ENCODE assay signal across 13 mouse cellular contexts in the genomic region with DNA sequence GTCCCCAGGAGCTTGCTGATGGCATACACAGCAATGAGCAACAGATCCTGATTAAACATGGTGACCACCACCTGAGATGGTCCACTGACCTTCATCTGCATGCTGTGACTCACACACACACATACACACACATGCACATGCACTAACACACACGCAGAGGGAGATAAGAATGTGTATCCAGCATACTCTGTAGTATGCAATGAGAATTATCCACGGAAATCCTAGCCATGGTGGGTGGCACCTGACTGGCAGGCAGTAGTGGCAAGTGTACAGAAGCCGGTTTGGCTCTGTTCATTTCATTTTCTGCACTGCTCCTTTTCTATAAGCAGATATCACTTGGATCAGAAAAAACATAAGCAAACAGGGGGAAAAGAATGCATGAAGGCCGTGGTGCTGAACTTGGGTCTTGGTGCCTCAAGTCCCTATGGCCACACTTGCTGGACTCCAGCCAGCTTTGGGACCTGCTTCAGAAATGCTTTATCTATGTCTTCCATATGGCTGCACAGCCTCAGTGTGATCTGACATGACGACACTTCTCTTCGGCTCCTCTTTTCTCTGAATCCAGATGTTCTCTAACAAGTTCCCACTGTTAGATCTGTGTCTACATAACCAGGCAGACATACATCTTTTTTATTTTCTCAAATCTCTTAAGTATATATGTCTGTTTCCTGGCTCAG.
A peak's percentile ranks its signal among the peaks of the same experiment; 100 is the strongest.
DNase-seq lines count a peak whose midpoint lies in the region; ATAC-seq and TF ChIP-seq lines count a peak whose summit lies in the region.
"Had no signal": no experiment of that assay in that cellular context is flagged by ENCODE, and none has a peak within 500 bp of the region (broad histone marks: within the 10 kb centered on the region; RNA-seq: fewer than 3 reads in every experiment).

No protein-coding gene starts in this region.

- H3K9ac ChIP-seq in kidney, embryonic 16.5 days (replicated peaks; ENCODE audit: low read length): no peak overlapping the region
- H3K9ac ChIP-seq in MEL (ENCODE audit: control insufficient read depth, low read depth, low read length, poor library complexity, severe bottlenecking): no peak overlapping the region
- H3K9ac ChIP-seq in liver, embryonic 15.5 days: no peak overlapping the region

- H3K79me2 ChIP-seq in MEL (ENCODE audit: control insufficient read depth, insufficient read depth, low read length, poor library complexity): no peaks in the 10 kb centered on the region

- TF ChIP-seq RAD21 in MEL (IDR thresholded peaks at IDR 0.05; ENCODE audit: low read depth, low read length): no peak

- no peak; the same call in 1 of the 2 replicates for ATAC-seq in kidney, embryonic 16.5 days (ENCODE audit: low FRiP score, low TSS enrichment)
- ATAC-seq in liver, embryonic 15.5 days (ENCODE audit: insufficient read depth): peak; percentile 91

- TF ChIP-seq POLR2A in MEL (IDR thresholded peaks at IDR 0.05; ENCODE audit: control insufficient read depth in 1 of 2, insufficient read depth in 1 of 2, low read depth in 1 of 2, low read length in 2 of 2, poor library complexity in 1 of 2): no peak

- H3K27ac ChIP-seq in kidney, embryonic 16.5 days (ENCODE audit: low read length): peak overlapping the region; percentile 58; the same call in 1 of the 2 replicates
- peak overlapping the region; percentile 48; the same call in 1 of the 2 replicates for H3K27ac ChIP-seq in MEL (ENCODE audit: control insufficient read depth, low read depth, low read length)
- H3K27ac ChIP-seq in liver, embryonic 15.5 days (replicated peaks): peak overlapping the region; percentile 48
- H3K27ac ChIP-seq: gastrocnemius, adult 2 months had no signal

- WGBS in kidney, embryonic 16.5 days: 60% methylated on average over 6 of the region's 6 CpGs
- WGBS in liver, embryonic 15.5 days (ENCODE audit: insufficient replicate concordance): 33% methylated on average over 6 of the region's 6 CpGs

- H3K4me3 ChIP-seq in kidney, embryonic 16.5 days (ENCODE audit: low read length): no peak overlapping the region
- peak overlapping the region in 1 of 2 experiments; percentile 4; a peak in 1 of 4 replicates for H3K4me3 ChIP-seq in MEL (ENCODE audit: control insufficient read depth in 1 of 2, insufficient read depth in 1 of 2, low read depth in 2 of 2, low read length in 2 of 2)
- H3K4me3 ChIP-seq in liver, embryonic 15.5 days (replicated peaks): no peak overlapping the region
- H3K4me3 ChIP-seq: gastrocnemius, adult 2 months had no signal

- H3K36me3 ChIP-seq in kidney, embryonic 16.5 days (ENCODE audit: insufficient read depth, low read length): no peaks in the 10 kb centered on the region
- H3K36me3 ChIP-seq in MEL (ENCODE audit: control insufficient read depth in 1 of 2, insufficient read depth in 2 of 2, low read length in 2 of 2): peaks cover 0 to 19% of the 10 kb centered on the region in 2 experiments; a peak in 2 of 4 replicates
- H3K36me3 ChIP-seq in liver, embryonic 15.5 days (replicated peaks): no peaks in the 10 kb centered on the region

- H3K9me3 ChIP-seq in kidney, embryonic 16.5 days (ENCODE audit: low read length): no peaks in the 10 kb centered on the region
- no peaks in the 10 kb centered on the region for H3K9me3 ChIP-seq in MEL (replicated peaks; ENCODE audit: insufficient read depth, low read length)
- H3K9me3 ChIP-seq in liver, embryonic 15.5 days (replicated peaks): no peaks in the 10 kb centered on the region

- TF ChIP-seq EP300 in MEL (IDR thresholded peaks at IDR 0.05; ENCODE audit: low read depth in 1 of 2, low read length in 2 of 2): peak; percentile 87 to 88

- H3K4me2 ChIP-seq in kidney, embryonic 16.5 days (replicated peaks; ENCODE audit: low read depth, low read length): no peak overlapping the region
- peak overlapping the region; percentile 43 for H3K4me2 ChIP-seq in liver, embryonic 15.5 days

- TF ChIP-seq CTCF in MEL (IDR thresholded peaks at IDR 0.05 in 2 of 3, conservative IDR thresholded peaks at IDR 0.05 in 1 of 3; ENCODE audit: control insufficient read depth in 1 of 3, insufficient read depth in 1 of 3, low read depth in 2 of 3, low read length in 3 of 3, poor library complexity in 1 of 3, severe bottlenecking in 1 of 3): no peak

- DNase-seq in kidney, postnatal 4 days: no peak
- DNase-seq in MEL (ENCODE audit: low read depth, low spot score): peak; percentile 96
- peak; percentile 14 for DNase-seq in c-Kit-positive CD71-negative TER-119-negative erythroid progenitor cells, embryonic 14.5 days (ENCODE audit: low read depth)
- DNase-seq in thymus, postnatal 25 days: no peak
- DNase-seq in adrenal gland, postnatal 14 days: no peak
- DNase-seq in left cerebral cortex, adult 18-20 months (ENCODE audit: low spot score in 2 of 2): no peak
- DNase-seq: cerebellum, adult 9-11 months; gastrocnemius, adult 2 months; kidney, adult 9 months; right cerebral cortex, postnatal 4 days; thymus, postnatal 36 days had no signal

- H3K4me1 ChIP-seq in kidney, embryonic 16.5 days (ENCODE audit: insufficient read depth, low read length): peaks cover 9% of the 10 kb centered on the region
- peaks cover 3 to 9% of the 10 kb centered on the region in 2 experiments for H3K4me1 ChIP-seq in MEL (ENCODE audit: control insufficient read depth in 1 of 2, insufficient read depth in 2 of 2, low read length in 2 of 2)
- H3K4me1 ChIP-seq in liver, embryonic 15.5 days (replicated peaks): peaks cover 12% of the 10 kb centered on the region

- H3K27me3 ChIP-seq in kidney, embryonic 16.5 days (ENCODE audit: insufficient read depth, low read length): no peaks in the 10 kb centered on the region
- no peaks in the 10 kb centered on the region for H3K27me3 ChIP-seq in MEL (ENCODE audit: control insufficient read depth in 1 of 2, insufficient read depth in 2 of 2, low read length in 2 of 2)
- H3K27me3 ChIP-seq in liver, embryonic 15.5 days: no peaks in the 10 kb centered on the region

TF ChIP-seq in MEL, 35 proteins besides CTCF, POLR2A, EP300 and RAD21:
- peak; percentile 95 for TF ChIP-seq ETS1 (IDR thresholded peaks at IDR 0.05; ENCODE audit: low read depth, low read length)
- peak; percentile 98 for TF ChIP-seq TAL1 (IDR thresholded peaks at IDR 0.05; ENCODE audit: low read length)
- TF ChIP-seq GATA1 (IDR thresholded peaks at IDR 0.05; ENCODE audit: low read depth, low read length): peak; percentile 93
- TF ChIP-seq MYB (IDR thresholded peaks at IDR 0.05; ENCODE audit: low read depth, low read length): no peak
- no peak for TF ChIP-seq MEF2A (IDR thresholded peaks at IDR 0.05; ENCODE audit: extremely low read depth, insufficient replicate concordance, low read depth, low read length, poor library complexity, severe bottlenecking)
- TF ChIP-seq MXI1 (IDR thresholded peaks at IDR 0.05; ENCODE audit: low read depth, low read length): 0 out of 2 replicates have a peak, but pooled peaks have one; percentile 36
- peak; percentile 22; the same call in 1 of the 2 replicates for TF ChIP-seq SIN3A (IDR thresholded peaks at IDR 0.05; ENCODE audit: low read length)
- no peak for TF ChIP-seq SMC3 (IDR thresholded peaks at IDR 0.05; ENCODE audit: low read depth, low read length)
- peak; percentile 50 for TF ChIP-seq NRF1 (IDR thresholded peaks at IDR 0.05; ENCODE audit: insufficient read depth, low read depth, low read length, poor library complexity, severe bottlenecking)
- TF ChIP-seq RCOR1 (IDR thresholded peaks at IDR 0.05; ENCODE audit: low read depth, low read length): no peak
- TF ChIP-seq MAX (IDR thresholded peaks at IDR 0.05; ENCODE audit: low read length): 0 out of 2 replicates have a peak, but pooled peaks have one; percentile 12
- TF ChIP-seq TCF12 (IDR thresholded peaks at IDR 0.05; ENCODE audit: low read depth, low read length): peak; percentile 94

Comparison
In these comparisons a context has a peak if more than half of its experiments do, and no peak if none do; other contexts are left out.
1. DNase-seq: peak in MEL (single experiment) and c-Kit-positive CD71-negative TER-119-negative erythroid progenitor cells, embryonic 14.5 days (single experiment); none in kidney, postnatal 4 days (0 of 2), thymus, postnatal 25 days (single experiment), adrenal gland, postnatal 14 days (single experiment) and left cerebral cortex, adult 18-20 months (0 of 2).
2. Peak in every context shown above with its lines, with median percentiles within 50 percentile points of each other: H3K27ac ChIP-seq.